Mouse (Mus musculus) granulocyte monocyte progenitor cell, adult 5-6 weeks (primary cell): ENCODE data around the gene Hspb9. TPM values are rescaled to one million over a fixed set of nuclear protein-coding genes. Genes with fewer than 3 reads are reported as not detected.

Experiments used
- ATAC-seq: replicated peaks from 2 replicates; pipeline ENCODE4 v1.8.0; 2016; ENCODE audit warnings: mild to moderate bottlenecking, moderate TSS enrichment, inconsistent platforms; ENCODE audit not compliant: poor library complexity, severe bottlenecking
- total RNA-seq, 2 experiments: library from RNA; stranded (forward) in 1 of 2; stranded (reverse) in 1 of 2; fragments of 200-712, 200-1000 nt in 1 of 2; fragments of >200 nt in 1 of 2; fragmentation: Nextera tagmentation in 1 of 2; gene quantifications; 2 replicates each; pipeline ENCODE4 v1.2.3; 2014 to 2017

Gene Hspb9
- total RNA-seq, 2 experiments from 2014 or later: not detected

DNA sequence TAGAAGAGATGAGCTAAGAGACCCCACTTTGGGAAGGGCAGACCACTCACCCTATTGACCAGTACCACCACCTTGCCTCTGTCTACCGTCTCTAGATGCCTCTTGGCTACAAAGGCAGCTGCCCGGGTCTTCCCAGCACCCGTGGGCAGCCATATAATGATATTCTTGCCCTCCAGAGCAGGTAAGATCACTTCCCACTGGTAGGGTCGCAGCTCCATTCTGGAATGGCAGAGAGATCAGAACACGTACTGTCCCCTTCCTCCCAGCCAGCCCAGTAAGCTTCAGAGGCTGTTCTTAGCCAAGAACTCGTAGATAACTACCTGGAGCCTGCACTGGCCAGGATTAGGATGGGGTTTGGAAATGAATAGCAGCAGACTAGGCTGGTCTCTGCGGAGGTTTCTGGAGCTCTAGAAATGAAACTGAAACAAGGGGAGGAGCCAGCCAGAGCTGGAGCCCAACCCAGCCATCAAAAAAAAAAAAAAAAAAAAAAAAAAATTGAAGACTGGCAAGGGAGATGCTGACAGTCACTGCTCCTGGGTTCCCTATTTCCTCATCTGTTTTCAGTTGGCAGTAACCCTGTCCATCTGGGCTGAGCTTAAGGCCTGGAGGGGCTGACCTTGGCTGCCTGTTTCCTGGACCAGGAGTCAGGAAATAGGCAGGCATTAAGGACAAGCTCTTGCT, 9.7 kb upstream of the Hspb9 start, which contains the start of gene Dhx58:
Dhx58 (minus strand) TSS at position 421 of the 681 bp plus-strand sequence.
- peak; percentile 63 for ATAC-seq

DNA sequence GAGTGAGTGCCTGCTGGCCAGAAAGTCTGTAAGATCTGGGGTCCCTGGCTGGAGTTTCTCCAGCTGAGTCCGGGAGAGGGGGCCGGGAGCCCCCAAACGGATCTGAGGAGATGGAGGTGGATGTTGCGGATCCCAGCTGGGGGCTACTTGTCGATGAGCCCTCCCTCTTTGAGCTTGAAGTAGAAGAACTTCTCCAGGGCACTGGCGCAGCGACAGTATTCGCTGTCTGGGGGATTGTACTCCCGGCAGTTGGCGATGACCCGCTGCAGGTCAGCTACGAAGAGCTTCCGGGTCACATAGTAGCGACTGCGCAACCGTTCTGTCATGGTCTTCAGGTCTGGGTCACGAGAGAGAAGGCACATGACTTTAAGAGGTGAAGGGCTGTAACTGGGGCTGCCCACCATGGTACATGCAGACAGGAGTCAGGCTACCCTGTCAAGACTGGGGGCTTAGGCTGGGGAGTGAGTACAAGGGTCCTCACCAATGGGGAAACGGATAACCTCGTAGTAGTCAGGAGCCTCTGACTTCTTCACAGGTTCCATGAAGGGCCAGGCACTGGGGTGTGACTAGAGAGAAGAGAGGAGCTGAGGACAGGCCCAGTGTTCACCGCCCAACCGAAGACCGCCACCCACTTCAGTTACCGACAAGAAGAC, 8.4 kb upstream of the Hspb9 start:
- no peak for ATAC-seq

DNA sequence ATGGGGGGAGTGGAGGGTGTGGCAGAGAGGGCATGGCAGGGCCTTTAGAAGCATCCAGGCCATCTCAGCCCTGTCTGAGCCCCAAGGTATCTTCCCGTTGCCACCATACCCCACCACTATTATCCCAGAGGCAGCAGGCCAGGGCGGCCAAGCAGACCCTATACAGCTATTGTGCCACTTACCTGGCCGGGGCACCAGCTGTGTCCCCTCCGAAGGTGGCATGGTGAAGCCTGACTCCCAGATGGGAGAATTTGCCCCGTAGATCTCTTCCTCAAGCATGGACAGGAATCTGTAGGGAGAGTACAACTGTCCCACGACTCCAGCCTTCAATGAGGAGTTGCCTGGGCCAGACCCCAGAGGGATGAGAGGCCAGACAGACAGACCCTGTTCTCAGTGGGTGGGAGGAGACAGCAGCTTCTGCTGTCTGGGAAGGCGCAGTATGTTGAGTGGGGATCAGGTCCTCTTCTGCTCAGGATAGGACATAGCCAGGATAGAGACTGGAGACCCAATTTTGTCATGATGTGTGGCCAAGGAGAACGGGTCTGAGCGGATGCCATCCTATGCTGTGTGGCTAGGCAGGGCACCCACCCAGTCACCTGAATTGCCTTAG, 4.3 kb upstream of the Hspb9 start:
- no peak for ATAC-seq

DNA sequence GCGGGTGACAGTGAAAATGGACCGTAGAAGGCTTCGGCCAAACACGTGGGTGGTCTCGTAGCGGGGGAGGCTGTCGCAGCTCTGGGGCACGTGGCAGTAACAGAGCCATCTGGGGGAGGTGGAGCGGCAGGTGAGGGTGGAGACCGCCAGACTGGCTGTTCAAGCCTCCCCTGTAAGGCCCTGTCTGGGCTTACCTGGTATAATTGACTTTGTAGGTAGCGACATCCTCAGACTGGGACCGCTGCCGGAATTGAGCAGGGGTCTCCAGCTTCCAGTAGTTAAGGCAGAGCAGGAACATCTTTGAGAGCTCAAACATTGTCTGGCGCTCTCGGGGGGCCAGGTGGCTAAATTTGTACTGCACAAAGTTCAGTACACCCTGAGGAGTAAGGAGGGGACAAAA, 3.1 kb upstream of the Hspb9 start:
- ATAC-seq: no peak

DNA sequence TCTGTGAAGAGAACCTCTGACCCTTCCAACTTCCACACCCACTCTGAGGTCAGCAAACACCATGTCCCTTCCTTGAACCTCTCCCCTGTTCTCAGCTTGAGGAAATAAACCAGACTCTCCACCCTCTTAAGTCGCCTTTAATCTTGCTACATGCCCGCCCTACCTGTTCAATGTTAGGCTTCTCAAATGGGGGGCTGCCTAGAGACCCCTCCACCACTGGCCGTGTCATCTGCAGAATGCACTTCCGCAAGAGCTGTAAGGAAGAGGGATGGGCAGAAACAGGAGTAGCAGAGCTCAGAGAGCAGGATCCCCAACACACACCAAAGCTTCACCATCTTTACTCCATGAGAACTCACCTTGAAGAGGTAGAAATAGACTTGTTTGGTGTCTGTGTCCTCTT, 2.7 kb upstream of the Hspb9 start:
- no peak for ATAC-seq

DNA sequence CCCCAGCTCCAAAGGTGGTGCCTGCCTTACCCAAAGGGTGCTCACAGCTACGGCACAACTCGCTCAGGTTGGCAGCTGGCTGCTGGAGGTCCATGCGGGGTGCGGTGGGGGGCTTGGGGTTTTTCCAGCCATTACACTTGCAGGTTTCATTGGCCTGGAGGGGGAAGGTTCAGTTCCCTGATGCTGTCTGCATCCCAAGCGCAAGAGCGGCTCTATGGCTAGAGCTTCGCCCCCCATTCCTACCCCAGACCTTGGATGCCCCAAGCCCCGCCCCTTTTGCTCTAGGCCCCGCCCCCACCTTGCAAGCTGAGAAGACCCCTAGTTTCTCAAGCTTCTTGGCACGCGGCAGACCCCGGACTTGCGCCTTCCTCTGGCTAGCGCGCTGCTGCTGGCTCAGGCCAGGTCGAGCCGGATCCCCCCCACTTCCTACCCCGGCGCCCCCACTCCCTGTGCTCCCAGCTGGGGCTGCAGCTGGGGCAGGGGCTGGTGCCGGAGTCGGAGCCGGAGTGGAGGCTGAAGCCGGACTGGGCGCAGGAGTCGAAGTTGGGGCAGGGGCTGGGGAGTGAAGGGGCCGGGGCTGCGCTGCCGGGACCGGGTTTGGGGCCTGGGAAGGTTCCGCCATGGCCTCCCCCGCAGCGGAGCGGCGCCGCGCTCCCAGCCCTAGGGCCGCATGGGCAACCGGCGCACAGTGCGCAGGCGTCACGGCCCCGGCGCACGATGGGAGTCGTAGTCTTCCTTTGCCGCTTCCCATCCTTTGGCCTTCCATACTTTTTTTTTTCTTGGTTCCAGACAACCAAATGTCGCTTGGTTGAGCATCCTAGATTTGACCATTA, 1.7 kb upstream of the Hspb9 start, which contains the start of gene Kat2a:
Kat2a (minus strand) TSS at position 683 of the 833 bp plus-strand sequence.
- peak; percentile 41; the same call in 1 of the 2 replicates for ATAC-seq

DNA sequence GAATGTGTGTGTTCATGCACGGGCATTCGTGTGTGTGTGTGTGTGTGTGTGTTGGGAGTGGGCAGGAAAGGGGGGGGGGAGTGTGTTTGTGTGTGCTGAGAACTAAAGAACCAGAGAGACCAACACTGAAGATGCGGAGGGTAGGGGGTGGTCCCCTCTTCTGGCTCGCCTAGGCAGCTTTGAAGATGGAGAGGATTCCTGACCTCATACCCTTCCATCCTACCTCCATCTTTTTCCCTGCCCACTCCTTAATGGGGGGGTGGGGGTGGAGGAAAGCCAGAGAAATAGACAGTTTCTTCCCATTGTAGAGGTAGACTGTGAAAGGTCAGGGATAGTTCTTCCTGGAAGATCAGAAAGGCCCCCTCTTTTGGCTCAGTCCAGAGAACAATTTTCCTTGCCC, 476 bp upstream of the Hspb9 start:
- no peak for ATAC-seq

DNA sequence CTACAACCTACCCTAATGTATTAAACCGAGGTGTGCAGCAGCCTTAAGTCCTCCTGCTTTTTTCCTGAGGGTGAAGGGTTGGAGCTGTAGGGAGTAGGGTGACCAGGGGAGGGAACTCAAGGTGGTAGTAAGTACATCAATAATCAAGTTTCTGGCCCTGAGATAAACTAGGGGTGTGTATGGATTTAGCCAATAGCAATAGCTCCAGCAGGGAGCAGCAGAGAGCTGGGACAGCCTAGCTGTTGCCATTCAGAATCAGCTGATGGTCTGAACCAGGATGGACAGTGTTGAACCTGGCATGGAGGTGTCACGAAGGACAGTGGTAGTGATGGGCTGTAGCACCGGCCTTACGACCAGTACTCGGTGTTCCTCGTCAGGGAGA, 875 bp downstream of the Hspb9 start:
- ATAC-seq: peak; percentile 58

DNA sequence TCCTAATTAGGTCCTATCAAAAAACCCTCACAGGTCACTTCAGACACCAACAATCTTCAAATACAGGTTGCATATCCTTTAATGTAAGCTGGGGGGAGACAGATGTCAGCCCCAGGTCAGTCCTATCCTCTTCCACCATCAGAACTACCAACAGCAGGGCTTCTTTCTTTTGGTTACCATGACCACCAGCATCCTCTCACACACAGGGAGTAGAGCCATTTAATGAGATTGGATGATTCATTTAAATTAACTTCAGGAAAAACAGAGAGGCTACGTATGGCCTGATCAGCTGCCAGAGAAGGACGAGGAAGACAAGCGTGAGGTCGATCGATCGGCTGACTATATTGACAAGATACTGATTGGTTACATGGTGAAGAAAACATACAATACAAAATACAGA, 1.3 kb downstream of the Hspb9 start:
- no peak for ATAC-seq

DNA sequence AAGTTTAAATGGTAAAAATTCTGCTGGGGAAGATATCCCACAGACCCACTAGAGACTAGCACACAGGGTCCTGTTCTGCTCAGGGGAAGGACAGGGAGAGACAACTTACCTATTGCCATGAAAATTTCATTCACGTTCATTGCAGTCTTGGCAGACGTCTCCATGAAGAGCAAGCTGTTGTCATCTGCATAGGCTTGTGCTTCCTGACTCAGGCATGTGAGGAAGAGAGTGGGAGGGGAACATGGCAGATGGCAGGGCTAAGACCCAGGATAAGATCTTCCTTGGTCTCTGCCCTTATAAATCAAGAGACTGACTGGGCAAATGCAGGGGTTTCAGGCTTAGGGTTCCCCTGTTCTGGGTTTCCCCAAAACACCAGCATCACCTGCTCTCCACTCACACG, 3.0 kb downstream of the Hspb9 start:
- ATAC-seq: no peak

DNA sequence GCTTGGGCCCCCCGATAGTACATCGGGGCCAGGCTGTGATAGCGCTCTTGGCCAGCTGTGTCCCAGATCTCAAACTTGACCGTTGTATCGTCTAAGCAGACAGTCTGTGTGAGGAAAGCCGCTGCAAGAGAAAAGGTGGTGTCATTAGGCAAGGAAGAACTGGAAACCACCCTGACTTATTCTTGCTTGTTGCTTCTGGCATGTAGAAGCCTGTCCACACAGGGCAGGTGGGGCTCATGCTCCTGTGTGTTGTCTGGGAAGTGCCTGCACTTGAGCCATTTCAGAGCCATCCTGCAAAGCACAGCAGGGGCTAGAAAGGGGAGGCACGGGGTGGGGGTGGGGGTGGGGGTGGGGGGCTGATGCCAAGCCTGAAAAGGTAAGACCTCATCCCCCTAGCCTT, 4.8 kb downstream of the Hspb9 start:
- no peak for ATAC-seq

DNA sequence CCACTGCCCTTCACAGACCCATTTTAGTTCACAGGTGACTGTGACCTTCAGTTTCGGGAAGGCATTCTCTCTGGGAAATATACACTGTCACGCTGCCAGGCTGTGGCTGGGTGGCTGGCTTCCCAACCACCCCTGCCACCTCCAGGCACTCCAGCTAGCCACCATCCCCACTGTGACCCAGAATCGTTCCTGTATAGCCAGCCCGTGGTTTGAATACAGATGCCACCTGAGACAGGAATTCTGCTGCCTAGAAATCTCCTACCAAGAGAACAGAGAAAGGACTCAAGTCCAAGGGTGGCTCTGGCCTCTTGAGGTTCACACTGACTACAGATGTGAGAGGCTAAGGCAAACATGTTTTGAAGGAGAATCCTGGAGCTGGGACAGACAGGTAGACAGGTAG, 5.2 kb downstream of the Hspb9 start:
- no peak for ATAC-seq

DNA sequence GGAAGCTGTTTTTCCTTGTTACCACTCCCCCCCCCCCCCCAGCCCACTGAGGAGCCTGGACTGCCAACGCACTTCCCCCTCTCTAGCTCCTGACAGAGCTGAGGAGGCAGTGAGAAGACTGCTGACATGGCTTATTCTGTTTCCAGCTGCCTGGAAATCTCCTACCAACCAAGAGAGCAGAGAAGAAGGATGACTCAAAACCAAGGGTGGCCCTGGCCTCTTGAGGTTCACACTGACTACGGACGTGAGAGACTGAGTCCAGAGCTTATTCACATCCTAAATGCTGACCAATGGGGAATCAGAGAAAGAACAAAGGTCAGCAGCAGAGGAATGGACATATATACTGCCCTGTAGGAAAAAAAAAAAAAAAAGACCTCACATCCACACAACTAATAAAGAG, 5.7 kb downstream of the Hspb9 start:
- ATAC-seq: no peak

DNA sequence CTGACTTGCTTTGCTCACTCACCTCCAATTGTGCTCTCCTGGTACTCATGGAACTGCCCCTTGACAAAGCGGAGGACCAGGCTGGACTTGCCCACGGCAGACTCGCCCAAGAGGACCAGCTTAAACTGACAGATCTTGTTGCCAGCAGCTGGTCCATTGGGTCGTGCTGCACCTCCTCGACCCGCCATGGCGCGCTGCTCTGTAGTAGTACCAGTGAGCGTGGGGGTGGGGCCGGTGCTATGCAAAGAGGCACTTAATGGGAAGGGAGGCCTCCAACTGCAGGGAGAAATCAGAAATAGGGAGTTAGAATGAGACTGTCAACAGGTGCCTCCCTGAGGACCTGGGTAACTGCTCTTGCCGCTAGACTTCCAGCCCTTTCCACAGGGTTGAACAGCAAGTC, 6.2 kb downstream of the Hspb9 start:
- no peak for ATAC-seq

DNA sequence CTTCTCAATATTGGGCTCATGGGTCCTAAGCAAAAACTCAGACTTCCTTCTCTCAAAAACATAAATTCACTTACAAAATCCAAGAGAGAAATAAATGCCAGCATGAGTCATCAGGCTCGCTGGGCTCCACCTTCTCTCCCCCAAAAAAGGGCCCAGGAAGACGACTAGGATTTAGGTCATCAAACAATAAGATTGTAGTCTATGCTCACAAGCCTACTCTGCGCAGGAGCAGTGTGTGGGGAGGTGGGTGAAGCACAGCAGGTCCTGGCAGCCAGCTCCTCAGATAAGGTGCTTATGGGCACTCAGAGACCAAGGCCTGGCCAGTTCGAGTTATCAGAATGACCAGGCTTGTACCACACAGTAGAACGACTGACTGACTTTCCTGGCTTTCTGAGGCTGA, 6.7 kb downstream of the Hspb9 start:
- ATAC-seq: no peak

DNA sequence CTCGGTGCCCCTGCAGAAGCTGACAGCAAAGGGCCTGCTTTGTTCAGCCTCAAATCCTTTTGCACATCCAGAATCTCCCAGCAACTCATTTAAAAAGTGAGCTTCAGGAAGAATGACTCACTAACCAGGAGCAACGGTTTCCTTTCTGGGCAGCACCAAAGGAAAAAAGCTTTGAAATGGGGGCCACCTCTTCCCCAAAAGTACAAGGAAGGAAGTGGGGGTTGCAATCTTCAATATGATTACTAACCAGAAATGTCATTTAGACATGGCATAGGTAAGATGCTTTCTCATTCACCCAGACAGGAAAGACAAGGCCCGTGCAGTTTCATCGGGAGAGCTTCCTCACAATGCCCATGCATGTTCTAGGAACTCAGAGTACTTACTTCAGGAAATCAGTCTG, 7.6 kb downstream of the Hspb9 start:
- peak; percentile 38 for ATAC-seq

DNA sequence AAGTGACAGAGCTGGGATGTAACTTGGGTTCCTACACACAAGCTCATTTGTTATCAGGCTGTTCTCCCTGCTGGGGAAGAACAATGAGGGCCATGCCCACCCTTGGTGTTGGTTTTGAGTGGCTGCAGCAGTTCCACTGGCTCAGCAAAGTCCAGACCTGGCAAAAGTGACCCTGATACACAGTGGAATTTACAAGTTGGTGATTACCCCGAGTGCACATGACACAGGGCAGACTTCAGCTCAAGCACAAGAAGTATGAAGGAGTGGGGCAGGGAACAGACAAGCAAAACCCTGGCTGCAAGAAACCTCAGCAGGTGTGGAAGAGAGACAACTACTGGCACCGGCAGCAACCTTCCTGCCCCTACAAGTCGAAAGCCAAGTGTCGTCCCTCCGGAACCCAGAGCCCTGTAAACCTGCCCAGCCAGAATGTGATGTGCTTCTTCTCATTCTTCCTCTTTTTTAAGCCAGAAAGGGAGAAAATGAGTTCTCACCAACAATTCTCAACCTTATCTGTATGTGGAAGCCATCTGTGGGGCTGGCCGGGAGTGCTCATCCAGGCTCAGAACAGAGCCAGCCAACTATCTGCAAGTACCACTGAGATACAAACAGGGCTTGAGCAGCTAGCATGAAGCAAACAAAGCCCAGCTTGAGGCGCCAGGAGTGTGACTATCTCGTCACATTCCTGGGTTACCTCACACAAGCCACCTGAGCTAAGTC, 8.3 kb downstream of the Hspb9 start:
- peak; percentile 38; the same call in 1 of the 2 replicates for ATAC-seq

DNA sequence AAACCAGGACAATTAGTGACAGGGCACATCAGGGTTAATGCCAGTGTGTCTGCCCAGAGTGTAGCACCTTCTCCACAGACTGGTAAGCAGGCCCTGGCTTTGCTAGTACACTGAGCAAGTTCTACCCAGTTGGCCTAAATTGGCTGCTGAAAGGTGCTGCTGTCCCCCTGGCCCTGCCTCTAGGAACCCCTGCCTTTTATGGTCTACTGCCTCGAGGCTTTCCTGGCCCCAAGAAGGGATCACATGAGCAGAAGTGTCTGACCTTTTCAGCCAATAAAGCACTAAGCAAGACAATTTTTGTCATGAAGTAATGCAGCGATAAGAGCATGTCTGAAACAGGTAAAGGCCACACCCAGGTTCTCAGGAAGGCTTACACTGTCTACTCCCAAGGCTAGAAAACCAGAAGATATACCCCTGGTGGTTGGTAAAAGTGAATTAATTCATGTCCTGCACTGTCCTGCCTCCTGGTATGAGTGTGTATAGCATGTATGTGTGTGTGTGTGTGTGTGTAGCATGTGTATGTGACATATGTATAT, 8.9 kb downstream of the Hspb9 start:
- no peak for ATAC-seq

DNA sequence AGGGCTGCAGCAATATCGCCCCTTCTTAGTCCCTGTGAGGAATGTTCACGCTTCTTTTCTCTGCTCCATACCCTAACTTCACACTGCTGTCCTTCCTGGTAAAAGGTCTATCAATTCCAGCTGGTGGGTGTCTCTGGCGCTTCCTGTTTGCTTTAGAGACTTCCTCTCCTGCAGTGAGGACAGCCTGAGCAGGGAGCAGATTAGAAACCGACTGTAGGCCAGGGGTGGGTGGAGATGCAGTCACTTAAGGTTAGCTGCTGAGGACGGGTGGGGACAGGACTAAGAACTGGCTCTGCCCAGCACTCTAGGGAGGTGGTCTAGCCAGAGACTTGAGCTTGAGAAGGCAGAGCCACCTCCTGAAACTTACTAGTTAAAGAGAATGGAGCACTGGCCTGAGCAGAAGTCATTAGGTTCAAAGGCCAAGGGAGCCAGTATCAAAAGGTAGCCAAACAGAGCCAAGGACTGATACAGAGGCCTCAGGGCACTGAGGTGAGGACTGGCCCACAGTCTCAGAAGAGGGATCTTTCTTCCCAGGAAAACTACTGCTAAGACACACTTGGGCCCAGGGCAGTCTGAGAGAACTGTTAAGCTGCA, 11.4 kb downstream of the Hspb9 start:
- peak; percentile 42 for ATAC-seq

DNA sequence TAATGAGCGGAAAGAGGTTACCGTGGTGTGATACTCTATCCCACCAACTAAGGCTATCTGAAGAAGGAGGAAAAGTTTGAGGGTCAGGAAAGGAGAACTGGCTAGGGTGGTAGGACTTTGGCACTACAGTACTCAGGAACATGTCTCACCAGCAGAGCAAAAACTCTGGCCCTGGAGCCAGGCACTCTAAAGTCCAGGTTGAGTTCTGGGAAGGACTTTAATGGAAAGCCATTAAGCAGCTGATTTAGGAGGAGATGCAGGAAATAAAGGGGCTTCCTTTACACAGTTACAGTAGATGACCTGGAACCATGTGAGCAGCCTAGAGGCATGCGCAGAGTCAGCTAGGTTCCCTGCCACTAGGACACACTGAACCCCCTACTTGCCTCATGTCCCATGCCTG, 13.6 kb downstream of the Hspb9 start:
- no peak for ATAC-seq
